Mouse (Mus musculus): ENCODE measurements at regions not wholly inside any gene's neighbourhood (a gene's known extent, or its start where the extent isn't known, plus 50 kb on each side); places are given as distances from the start of the nearest gene placed in this dataset.

DNA sequence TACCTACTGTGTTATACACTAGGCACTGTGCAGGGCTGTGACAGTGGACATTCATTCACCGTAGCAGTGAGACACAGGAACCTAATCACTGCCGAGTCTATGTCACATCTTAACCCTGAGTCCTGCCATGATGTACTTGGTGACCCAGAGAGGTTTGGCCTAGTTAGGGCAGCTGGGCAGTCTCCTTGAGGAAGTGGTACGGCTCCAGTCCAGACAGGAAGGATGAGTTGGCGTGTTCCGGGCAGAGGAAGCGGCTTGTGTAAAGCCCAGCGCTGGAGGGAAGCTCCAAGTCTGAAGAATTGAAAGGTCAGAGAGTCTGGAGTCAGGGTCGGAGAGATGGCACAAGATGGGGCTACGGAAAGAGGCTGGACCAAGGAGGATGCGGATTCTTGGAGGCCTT lies 99.4 kb upstream of the Smim15 start:
- peak in 1 of 2 experiments; percentile 53 for DNase-seq

DNA sequence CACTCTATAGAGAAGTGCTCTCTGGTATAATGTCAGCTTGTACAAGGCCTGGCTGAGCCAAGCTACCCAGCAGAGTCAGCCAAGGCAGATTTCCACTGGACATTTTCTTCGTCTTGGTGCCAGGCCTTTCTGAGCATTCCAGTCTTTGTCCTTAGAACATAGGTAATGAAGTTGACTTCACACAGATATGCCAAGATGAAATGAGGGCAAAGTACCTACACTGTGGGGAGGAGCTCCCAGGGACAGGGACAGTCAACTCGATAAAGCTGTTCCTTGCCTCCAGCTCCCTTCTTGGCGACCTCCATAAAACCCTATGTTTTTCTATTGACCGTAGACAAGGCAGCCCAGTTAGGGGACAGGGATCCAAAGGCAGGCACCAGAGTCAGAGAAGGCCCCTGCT lies 101.3 kb upstream of the Smim15 start:
- no peak for DNase-seq

DNA sequence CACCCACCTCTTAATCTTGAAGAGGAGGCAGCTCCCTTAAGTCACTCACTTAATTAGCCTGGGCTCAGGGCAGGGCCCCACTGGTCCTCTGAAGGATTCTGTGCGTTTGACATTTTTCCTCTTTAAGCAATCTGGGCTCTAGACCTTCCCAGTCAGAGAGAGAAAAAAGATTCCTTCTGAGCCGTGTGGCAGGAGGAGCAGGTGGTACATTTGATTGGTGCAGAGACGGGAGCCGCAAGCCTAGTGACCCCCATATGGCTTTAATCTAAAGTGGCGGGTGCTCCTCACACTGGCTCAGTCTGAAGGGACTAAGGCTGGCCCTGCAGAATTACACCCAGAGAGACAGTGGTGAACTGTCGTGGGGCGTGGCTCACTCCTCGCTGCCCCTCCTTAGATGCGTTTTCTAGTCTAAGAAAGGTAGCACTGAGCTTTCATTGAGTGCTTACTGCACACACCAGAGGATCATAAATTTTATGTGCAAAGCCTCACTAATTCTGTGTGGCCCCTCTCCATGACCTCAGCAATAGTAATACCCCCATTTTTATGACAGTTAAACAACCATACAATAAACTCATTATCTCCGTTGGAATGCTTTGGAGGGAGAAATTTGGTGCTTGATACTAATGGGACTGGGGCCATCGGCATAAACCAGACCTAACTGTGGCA lies 101.8 kb upstream of the Smim15 start:
- DNase-seq = no peak

DNA sequence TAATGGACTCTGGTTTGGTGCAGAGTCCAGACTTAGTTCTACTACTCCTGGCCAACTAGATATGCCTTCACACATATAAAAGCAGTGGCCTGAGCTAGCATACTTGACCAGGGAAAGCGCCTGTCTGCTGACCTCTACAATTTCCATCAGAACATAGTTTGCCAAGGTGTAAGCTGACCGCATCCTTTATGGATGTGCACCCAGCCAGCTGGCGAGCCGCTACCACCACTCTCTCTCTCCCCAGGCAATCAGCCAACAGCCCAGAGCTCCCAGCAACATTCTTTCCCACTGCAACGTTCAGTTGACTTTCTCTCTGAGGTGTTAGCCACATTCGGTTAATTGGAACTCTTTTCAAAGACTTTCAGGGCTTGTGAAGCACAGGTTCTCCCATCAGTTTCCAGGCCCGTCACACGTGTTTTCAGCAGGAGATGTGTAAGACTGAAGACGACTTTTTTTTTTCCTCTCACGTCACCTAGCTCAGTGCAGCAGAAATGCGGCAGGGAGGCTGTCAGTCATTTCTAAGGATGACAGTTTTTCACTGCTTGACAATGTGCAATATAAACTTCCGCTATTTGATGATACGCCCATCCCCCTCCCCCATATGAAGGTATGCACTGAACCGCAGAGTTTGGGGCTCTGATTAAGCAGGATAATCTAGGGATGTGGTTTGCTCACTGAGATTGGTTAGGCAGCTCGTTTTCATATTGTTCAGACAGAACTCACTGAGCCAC lies 104.2 kb upstream of the Smim15 start:
- peak; percentile 43 to 56 for DNase-seq

DNA sequence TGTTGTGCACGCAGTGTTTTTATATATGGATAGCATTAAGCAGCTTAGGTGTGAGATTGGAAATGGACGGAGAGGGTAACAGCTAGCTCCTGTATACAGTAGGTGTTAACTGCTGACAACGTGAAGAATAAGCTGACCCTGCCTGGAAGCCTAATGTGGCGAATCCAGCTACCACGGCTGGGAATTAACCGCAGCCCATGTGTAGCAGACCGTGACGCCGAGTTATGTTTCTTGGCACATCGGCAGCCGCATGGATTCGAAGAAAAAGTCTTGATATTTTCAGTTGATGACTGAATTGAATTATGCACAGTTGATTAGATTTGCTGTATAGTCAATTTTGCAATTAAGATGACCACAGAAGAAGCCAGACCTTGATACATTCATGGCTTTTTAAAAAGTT lies 108.6 kb upstream of the Smim15 start:
- DNase-seq = no peak

DNA sequence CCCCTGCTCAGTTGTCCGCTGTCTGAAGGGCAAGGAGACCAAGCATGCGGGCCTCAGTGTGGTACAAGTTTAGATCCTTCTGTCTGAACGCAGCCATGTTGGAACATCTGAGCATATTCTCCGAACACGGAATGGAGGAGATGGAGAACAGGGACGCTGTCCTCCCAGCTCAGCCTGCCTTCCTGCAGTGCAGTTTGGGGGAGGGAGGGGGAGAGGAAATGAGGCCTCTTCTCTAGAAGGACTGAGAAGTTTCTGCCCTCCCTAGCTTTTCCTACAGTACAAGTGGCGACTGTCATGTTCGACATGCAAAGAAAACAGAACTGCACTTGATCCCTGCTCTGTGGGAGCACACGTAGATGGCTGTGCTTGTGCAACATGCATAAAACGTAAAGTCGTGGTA lies 109.6 kb upstream of the Smim15 start:
- DNase-seq = no peak

DNA sequence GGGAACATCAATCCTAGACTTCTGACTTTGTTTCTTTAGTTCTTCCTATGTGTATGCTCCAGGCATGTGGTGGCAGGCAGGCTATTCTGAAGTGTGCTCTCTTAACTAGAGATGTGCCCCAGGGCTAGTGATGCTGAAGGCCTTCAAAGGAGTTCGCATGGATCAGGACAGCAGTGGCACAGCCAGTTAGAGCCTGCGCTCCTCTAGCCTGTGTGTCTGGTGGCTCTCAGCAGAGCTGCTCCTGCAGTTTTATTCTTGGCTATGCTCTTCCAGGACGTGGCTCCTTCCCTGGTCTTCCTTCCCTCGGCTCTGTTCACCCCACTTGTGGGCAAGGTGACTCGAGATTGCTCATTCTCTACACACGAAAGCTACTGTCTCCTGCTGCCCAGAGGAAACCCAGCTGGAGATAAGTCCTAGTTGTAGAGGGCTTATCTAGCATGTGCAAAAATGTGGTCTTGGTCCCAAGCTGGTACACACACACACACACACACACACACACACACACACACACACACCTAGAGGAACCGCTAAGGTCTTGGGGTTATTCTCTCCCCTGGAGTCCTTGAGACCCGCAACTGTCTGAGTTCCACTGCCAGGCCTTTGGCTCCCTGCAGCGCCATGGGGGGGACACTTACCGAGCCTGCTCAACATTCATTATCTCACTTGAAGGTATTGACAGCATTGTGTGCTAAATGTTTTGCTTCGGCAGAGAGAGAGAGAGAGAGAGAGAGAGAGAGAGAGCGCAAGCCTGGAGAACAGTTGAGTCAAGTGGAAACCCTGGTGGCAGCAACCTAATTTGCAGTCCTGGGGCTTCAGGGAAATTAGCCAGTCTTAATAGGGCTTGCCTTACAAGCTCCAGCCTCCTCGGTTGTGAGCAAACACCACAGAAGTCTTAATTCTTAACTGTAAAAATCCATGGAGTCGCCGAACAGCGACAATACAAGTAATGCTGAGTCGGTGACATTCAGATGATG lies 110.4 kb upstream of the Smim15 start:
- DNase-seq = no peak

DNA sequence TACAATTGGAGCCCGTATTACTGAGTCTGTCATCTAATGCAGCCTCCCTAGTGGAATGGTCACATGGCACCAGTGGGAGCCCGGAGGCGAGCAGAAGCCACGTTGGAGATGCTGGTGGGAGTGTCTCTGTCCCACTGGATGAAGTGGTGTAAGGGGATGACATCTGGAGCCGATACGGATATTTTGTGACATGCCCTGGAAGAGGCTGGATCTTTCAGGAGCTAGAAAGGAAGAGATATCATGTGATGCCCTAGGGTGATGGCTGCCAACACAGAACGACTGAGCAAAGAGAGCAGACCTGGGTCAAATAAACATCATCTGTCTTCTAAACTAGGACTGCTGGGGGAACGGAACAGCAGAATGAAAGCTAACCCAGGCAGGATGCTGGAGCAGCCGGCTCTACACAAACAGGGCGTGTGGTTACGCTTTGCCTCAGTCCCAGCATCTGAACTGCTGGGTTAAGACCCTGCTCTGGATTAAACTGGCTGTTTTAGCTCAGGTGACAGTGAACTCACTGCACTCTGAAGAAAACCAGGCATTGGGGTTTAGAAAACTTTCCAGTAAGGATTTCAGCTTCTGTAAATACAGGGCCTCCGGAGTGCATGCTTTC lies 111.7 kb upstream of the Smim15 start:
- no peak for DNase-seq

DNA sequence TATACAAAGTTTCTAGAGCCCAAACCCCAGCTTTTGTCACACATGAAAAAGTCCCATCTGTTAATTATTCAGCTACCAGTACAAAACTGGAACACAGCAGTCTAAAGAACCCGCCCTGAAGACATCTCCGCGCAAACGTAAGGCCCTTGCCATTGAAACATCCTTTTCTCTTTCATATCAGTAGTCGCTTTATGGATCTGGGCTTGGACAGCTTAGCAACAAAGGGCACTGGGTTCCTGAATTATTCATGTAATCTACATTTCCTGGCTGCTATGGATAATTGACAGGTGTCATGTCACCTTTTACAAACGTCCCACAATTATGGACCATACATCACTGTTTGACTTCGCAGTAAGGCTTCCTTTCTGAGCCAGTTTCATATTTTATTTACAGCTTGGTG lies 113.0 kb upstream of the Smim15 start:
- DNase-seq = no peak

DNA sequence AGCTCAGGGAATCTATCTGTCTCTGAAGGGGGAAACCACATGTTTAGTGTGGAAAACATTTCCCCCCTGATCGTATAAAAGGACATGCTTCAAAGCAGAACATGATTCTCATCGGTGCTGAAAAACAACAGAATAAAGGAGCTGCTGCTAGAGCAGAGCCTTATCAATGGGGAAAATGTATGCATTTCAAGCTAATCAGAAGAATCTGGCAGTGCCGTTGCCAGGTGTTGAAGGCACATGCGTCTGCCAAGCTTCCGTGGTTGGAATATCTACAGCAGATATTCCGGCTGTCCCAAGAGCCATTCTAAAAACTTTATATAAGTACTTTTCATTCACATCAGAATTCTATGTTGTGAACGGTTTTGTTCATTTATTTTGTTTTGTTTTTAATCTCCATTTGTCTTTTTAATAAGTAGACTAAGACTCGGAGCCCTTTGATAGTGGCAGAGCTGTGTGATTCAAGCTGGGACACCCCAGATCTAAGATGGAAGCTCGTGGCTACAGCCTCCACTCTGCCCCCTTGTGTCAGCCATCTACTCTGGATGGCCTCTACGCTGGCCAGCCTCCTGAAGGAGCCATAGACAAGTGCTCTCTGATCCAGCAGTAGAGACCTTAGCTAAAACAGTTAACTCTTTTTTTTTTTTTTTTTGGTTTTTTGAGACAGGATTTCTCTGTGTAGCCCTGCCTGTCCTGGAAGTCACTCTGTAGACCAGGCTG lies 116.6 kb upstream of the Smim15 start:
- DNase-seq = peak in 1 of 2 experiments; percentile 36

DNA sequence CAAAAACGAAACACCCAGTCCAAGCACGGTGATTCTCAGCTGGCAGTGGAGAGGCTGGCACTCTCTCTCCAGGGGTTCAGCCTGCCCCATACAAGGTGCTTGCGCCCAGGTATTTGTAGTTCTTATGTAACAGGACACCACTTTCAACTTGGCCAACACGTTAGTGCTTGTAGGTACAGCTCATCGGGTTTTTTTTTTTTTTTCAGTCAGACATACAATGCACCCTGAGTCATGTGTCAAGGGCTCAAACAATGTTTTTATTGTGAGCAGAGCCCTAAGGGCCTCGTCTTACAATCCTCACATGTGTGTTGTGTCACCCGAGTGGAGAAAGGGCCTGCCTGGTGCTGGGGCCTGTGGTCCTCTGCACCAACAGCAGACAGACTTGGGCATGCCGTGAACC lies 118.8 kb upstream of the Smim15 start:
- DNase-seq = no peak

DNA sequence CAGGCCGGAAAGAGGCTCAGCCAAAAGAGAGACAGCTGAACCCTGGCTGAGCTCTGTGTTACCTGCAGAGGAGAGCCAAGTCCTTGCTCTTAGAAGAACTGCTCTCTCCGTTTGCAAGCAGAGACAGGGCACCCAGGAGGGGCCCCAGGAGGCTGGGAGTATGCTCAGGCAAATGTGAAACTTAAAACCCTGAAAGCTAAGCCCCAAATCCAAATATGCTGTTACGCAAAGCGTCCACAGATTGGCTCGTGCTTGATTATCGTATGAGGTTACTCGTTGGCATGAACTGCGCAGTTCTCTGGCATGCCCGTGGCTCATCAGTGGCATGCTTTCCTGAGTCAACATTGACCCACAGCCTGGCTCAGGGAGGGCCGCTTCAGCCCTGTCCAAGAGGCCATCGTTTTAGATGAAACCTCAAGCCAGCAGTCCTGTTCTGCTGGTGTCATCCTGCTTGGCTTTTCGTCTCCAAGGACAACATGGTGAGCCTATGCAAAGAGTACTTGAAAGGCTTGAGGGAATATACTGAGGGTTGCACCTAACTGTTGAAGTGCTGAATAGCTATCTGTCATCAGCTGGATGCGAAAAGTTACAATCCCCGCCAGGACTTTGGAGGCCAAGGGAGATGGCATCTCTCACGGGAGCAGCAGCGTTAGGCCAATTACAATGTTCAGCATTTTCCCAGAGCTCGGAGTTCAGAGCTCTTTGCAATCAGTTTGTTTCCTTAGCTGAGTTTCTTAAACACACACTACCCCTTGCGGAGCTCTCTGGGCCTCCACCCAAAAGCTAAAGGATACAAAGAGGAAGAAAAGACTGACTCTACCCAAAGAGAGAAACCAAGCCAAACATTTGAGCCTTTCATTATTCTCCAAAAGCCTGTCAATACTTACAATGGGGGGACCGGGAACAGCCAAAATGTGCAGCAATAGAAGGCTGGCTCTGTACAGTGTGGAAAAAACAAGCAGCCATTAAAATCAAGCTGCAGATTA lies 120.8 kb upstream of the Smim15 start:
- no peak for DNase-seq

DNA sequence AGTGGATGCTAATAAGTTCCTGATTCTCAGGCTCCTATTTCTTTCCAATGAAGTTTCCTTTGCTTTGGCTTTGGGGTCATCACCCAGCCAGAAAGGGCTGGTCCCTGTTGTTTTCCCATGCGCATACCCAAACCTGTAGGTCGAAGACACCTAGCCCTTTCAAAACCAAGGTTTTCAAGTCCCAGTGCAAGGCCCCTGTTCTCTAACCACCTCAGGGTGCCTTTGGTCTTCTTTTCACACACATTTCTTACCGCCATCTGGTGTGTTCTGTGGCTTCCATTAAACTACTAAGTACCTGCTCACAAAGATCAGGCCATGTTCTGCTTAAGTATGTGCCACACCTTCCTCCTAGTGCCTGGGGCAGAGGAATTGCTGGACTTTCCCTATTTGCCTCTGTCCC lies 124.8 kb upstream of the Smim15 start:
- no peak for DNase-seq

DNA sequence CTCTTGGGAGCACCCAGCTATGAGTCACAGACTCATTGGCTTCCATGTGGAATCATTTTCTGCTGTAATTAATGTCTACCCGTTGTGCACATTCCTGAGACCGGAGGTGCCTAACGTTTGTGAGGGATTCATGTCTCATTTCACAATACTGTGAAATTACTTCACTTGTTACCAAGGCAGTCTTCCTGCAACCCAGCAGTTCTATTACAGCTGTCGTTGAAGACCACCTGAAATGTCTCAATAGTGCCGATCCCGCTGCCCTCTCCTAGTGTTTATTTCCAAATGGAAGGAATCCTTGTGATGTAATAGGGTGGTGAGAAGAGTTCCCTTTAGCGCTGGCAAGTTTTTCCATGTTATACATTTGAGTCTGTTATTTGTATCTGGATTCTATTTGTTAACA lies 125.8 kb upstream of the Smim15 start:
- DNase-seq = no peak

DNA sequence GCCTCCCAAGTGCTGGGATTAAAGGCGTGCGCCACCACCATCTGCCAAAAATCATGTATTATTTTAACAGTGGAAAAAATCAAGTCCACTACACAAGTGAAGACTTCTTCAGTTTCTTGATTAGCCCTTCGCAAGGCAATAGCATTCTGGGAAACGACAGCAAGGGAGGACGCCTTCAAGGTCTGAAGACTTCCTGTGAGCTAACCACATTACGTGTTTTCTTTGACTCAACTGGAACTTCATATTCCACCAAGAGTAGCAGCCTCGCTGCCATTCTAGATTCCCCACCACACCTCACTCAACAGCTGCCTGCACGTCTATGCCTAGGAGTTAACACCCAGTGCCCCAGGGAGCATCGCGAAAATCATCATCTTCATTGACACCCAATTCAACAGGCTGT lies 126.2 kb upstream of the Smim15 start:
- DNase-seq = no peak

DNA sequence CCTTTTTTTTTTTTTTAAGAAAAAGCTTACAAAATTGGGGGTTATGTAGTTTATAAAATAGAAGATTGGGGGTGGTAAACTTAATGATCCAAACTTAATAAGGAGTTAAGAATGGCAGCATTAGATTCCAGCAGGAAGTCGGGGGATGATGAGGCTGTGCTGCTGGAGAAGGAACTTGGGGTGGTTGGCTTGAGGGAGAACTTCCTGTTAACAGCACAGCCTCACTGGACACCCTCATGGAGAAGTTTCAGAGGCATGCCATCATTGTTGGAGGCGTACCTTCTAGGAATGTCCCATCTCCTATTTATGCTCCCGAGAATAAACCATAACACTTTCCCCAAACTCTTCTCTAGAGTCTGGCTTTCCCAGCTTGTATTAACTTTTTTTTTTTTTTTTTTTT lies 126.7 kb upstream of the Smim15 start:
- no peak for DNase-seq

DNA sequence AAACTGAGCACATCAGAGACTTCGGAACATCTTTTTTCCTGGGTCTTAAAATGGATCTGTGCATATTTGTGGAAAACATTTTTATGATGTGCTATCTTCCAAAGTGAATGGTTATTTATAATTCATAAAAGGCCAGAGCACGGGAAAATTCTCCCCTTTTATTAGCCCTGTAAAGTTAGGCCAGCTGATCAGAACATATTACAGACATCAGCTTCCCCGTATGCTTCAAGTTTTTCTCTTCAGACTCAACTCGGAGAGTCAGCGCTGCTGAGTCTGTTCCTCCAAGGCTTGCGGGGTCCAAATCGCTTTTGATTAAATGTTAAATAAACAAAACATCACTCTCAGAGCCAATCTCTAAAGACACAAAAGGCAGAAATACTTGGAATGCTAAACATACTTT lies 134.1 kb upstream of the Smim15 start:
- no peak for DNase-seq

DNA sequence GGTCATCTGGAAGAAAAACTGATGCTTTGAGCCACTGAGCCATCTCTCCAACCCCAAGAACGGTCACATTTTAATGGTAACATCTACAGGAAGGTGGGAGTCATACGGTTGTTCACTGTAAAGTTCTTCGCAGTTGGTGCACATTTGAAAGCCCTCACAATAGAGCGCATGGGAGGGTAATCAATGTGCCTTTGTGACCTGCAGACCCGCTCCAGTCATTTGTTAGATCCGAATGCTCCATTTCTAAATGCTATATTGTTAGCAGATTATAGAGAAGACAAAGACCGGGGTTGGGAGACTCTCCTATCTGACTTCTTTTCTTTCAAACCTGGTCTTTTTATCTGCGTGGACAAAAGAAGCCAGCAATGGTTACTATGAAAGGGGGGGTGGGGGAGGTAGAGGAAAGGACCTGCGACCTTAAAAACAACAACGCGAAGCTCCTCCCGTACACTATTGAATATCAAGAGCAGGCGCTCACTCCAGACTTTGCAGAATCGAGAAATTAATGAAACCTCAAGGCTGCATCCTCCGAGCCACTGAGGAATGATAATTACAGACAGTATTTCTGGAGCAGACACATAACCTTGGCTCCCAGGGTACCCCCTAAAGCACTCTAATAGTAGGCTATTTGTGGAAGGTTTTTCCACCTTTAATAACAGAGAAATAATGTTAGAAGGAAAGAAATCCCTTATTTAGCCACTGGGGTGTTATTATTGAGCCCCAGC lies 134.7 kb upstream of the Smim15 start:
- no peak for DNase-seq

DNA sequence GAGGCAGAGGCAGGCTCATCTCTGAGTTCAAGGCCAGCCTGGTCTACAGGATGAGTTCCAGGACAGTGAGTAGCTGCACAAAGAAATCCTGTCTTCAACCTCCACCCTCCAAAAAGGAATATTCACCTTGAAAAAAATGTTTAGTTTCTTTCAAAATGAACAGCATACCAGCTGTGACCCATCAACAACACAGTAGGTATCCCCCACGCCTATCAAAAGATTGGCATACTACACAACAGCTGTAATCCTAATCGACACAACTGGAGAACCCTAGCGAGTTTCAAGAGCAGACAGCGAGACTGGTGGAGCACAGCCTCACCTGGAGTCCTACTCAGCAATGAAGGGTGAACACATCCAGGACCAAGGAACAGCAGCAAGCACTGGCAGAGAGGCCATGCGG lies 136.3 kb upstream of the Smim15 start:
- DNase-seq = no peak

DNA sequence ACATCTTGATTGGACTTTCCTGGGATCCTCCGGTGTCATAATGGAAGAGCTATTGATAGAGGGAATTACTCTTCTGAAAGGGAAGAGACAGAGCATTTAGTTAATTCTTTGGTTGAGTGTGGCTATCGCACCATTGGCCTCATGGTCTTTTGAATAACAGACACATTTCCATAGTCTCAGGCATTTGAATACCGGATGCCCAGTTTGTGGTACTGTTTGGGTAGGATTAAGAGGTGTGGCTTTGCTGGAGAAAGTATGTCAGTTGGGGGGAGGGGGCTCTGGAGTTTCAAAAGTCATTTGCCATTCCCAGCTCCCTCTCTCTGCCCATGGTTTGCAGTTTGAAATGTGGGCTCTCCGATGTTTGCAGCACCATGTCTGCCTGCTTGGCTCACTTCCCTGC lies 139.4 kb upstream of the Smim15 start:
- no peak for DNase-seq

Measured in kidney, postnatal 25 days (tissue).